Mouse (Mus musculus) gastrocnemius, postnatal 4 days (tissue): ENCODE data around the gene 5730409E04Rik. TPM values are rescaled to one million over a fixed set of nuclear protein-coding genes. Genes with fewer than 3 reads are reported as not detected.

Experiments
- DNase-seq, 2 experiments: peaks; one replicate each; pipeline ENCODE4 v3.0.0; 2021 to 2022; ENCODE audit warnings: low spot score in 2 of 2, mixed read lengths in 2 of 2
- microRNA-seq: library from miRNA; unstranded; fragments of <30 nt; microRNA quantifications from one replicate; pipeline ENCODE4 v1.2.0, GENCODE M21; 2021
- total RNA-seq, 2 experiments: library from RNA; stranded (reverse); gene quantifications; 2 replicates each; pipeline ENCODE4 v1.2.3; 2021

Gene 5730409E04Rik
- total RNA-seq, 2 experiments from 2014 or later, result 12.4 to 13.0 TPM

DNA sequence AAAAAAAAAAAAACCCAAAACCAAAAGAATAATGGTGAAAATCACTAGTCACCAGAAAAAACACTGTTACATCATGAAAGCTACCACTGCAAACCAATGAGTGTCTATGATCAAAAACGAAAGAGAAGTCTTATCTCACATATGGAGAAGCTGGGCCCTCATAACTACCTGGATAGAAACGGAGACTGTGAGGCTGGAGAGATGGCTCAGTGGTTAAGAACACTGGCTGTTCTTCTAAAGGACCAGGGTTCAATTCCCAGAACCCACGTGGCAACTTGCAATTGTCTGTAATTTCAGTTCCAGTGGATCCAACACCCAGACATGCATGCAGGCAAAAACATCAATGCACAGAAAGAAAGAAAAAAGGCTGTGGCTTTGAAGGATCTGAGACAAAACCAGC, 23.1 kb downstream of the 5730409E04Rik start:
- no peak for DNase-seq

DNA sequence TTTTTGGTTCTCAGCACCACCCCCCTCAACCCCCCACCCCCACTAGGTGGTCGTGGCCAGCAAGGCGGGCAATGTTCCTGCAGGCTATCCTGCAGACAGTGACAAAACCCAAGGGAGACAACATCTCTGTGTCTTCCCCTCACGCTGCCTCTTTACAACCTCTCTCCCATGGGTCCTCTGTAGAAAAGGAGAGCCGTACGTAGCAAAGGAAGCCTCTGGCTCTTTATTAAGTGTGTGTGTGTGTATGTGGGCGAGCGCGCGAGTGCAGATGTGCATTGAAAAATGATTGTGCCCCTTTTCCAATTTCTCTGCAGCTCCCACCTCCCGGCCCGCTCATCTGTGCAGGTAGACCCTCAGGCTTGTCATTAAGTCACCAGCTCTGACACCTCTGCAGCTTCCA, 26.7 kb downstream of the 5730409E04Rik start:
- DNase-seq, result no peak

DNA sequence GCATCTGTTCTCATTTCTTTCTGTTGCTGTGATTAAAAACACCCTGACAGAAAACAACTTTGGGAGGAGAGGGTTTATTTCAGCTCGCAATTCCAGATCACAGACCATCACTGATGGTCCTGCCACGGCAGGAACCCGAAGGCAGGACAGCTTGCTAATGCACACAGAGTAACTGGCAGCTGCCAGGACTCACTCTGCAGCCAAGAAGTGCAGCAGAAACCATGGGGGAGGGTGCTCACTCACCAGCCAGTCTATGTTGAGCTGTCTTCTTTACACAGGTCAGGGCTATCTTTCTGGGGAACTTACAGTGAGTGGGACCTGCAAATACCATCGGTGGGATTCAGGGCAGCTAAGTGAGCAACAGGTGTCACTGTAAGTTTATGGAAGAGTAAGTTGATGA, 27.8 kb downstream of the 5730409E04Rik start:
- no peak for DNase-seq

DNA sequence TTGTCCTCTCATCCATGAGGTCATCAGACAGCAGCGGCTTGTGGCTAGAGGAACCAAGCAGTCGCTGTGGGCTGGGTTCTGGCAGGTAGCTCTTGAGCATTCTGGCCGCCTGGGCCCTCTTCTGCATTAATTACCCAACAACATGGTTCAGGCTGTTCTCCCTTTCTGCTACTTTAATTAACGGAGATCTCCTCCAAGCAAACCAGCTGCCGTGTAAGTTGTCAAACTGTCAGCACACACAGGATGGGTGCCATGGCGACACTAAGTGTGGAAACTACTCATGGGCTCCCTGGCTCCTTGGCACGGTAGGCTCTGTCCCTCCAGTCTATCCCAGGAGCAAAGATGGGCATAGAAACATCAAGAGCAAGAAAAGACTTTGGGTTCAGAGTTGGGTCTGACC, 29.7 kb downstream of the 5730409E04Rik start:
- no peak for DNase-seq

DNA sequence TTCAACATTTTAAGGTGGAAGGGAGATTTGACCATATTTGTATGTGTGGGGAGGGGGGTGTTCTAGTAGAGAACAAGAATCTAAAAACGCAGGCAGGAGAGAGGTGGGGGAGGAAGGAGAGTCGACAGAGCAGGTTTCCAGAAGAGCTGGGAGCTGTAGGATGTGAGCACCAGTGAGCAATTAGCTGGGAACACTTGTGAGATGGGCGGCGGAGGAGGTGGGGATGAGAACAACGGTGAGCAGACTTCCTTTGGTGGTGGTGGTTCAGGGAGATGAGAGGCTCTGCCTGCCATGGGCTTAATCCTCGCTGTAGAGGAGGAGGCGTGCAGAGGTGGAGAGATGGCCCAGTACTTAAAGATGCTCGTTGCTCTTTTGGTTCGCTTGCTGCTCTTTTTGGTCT, 32.3 kb downstream of the 5730409E04Rik start:
- no peak for DNase-seq

DNA sequence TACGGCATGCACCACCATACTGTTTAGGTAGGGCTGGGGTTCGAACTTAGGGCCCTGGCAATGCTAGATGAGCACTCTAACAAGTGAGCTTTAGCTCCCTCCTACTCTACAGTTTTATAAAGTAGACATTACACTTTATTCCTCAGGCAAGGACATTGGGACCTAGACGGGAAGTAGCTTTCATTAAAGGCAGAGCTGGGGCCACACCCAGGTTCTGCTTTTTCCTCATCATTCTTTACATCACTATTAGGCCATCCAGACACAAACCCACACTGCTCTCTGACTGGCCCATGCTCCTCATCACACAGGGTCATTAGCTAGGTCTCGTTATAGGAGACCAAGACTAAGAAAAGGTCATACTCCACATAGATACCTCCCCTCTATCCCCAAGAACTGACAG, 34.2 kb downstream of the 5730409E04Rik start:
- no peak for DNase-seq

DNA sequence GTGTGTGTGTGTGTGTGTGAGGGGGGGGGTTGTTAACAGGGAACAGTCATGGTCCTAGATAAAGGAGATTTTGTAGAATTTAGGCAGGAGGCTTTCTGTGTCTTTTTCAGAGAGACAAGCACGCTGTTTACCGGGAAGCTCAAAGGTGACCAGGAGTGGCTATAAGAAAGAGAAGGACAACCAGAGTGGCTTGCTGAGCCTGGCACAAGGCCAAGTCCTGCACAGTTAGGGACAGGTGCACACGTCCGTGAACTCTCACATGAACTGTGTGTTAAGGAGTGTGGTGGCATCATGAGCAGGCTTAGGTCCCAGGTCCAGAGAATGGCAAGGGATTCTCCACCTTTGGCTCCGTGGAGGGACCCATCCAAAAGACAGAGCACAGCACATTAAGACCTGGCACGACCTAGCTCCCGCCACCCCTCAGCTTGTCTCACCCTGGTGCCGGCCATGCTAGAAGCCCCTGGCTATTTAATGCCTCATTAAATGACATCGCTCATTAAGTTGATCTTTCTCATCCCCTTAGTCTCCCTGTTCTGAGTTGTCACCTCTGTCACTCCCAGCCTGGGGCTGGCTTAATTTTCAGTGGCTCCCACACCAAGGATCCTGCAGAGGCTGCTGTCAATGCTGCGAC, 34.8 kb downstream of the 5730409E04Rik start:
- no peak for DNase-seq

DNA sequence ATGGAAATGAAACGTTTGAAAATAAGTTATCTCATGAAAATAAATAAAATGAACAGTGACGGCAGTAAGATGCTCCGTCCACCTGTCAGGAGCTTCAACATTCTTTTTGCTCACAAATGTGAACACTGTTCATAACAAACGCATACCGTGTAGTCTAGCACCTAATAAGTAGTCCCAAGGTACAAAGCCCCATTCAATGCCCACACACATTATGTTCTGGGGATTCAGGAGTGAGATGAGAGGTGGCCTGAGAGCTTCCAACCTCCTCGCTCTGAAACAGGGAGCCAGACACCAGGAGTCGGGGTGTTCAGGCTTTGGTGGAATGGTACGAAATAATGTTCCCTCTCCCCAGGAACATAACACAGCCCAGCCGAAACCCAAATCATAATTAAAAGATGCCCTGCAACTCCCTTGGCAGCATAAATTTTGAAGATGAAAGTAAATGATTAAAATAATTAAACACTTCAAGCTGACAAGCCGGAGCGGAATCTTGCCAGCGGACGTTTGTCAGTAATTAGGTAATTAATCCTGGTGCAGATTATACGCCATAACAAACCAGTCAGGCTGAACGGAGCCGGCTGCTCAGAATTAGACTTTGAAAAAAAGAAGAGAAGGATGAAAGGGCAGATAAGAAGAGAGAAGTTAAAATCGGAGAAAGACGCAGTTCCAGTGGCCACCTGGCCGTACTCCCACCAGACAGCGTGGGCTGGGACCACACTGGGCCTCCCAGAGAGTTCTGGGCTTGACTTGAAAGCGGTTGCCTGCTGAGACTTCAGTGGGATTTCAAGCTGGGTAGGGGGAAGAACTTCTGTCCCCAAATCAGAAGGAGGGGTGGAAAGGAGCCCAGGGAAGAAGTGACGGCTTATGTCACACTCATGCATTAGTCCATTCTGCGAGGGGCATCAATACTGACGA, 38.6 kb downstream of the 5730409E04Rik start:
- no peak for DNase-seq

DNA sequence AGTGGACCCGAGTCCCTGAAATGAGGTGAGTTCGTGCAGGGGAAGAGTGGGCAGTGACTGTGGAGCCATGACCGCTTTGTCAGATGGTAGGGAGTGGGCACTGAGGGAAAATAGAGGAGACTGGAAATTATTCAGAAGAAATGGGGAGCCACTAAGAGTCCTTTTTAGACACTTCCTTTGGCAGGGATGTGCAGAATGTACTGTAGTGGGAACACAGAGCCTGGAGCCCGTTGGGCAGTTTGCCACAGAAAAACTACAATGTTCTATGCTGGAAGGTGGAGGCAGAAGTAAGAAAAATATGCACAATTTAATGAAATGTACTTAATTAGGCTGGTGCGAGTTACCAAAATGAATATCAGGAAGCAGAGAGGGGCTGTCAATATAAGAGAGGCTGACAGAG, 43.5 kb downstream of the 5730409E04Rik start:
- DNase-seq, result no peak

DNA sequence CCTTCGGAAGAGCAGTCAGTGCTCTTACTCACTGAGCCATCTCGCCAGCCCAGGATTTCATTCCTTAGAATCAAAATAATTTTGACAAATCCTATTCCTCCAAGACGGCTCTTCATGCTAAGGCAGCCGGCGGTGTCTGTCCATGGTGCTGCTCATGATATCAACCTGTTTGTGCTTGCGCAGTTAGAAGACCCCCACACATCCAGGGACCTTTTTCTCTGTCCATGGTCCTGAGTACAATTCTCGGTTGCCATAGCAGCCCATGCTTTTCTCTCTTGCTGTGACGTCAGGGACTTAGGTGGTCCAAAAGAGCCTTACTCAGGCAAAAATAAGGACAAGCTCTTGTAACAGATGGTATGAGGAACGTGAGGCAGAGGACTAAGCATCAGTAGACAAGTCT, 45.7 kb downstream of the 5730409E04Rik start:
- DNase-seq, result peak in 1 of 2 experiments; percentile 28

DNA sequence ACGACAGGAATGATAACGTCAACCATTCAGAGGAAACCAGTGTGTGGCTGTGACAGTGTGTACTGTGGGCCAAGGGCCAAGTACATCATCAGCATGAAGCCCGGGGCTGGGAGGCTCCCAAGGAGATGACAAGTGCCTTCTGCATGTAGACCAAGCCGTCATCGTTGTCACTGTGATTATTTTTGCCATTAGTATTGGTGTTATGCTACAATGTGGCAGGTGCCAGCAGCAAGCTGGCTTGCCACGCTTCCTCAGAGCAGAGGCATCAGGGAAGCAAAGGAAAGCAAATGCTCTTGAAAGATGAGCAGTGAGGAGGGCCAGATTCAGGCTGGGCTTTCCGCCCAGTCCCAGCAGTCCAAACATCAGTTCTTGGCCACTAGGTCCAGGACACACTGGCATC, 51.6 kb downstream of the 5730409E04Rik start:
- peak in 1 of 2 experiments; percentile 14 for DNase-seq

Small RNA genes within 50 kb of the gene (microRNA-seq; reads per million reads assigned to microRNA genes)
- gene Mir7119, result not detected

Other genes starting within 250 kb of the 5730409E04Rik start
- gene Ago3, start 180.3 kb upstream of the 5730409E04Rik start, total RNA-seq, result 10 to 100 TPM; 14.1 to 17.5 TPM
- 10 to 100 TPM; 16.8 to 17.0 TPM for gene Ago1, start 141.2 kb upstream of the 5730409E04Rik start, total RNA-seq
- 1 to 10 TPM; 2.9 to 3.2 TPM for gene Ago4, start 76.3 kb upstream of the 5730409E04Rik start, total RNA-seq
- gene Clspn, start 52.9 kb upstream of the 5730409E04Rik start, total RNA-seq, result 10 to 100 TPM; 12.0 to 12.9 TPM
- 100 to 1,000 TPM; 136 to 164 TPM for gene Psmb2, start 67.8 kb downstream of the 5730409E04Rik start, total RNA-seq
- gene Tfap2e, start 126.4 kb downstream of the 5730409E04Rik start, total RNA-seq, result not detected
- 10 to 100 TPM; 18.8 to 19.4 TPM for gene Ncdn, start 143.6 kb downstream of the 5730409E04Rik start, total RNA-seq
- 10 to 100 TPM; 28.6 to 30.6 TPM for gene AU040320, start 143.7 kb downstream of the 5730409E04Rik start, total RNA-seq